Mouse (Mus musculus) neural tube, embryonic 14.5 days (tissue): ENCODE results near the gene Gsta4. TPM values are rescaled to one million over a fixed set of nuclear protein-coding genes. Genes with fewer than 3 reads are reported as not detected.

Experiments used
- ATAC-seq: fragments of 200-750 bp; cut with Nextera tagmentation; 2 replicates; pipeline ENCODE4 v1.8.0; 2017; ENCODE audit warnings: low read depth, mild to moderate bottlenecking, moderate TSS enrichment, moderate library complexity
- H3K27ac ChIP-seq: fragments of 300-500 bp; sonication (generic); 2 replicates; pipeline ENCODE4 v1.5.1; 2014; ENCODE audit warnings: low read depth, mild to moderate bottlenecking, control low read depth, low read length, moderate library complexity, mixed read lengths
- H3K27me3 ChIP-seq: fragments of 300-500 bp; sonication (generic); 2 replicates; pipeline ENCODE4 v1.6.1; 2014; ENCODE audit warnings: low read length; ENCODE audit not compliant: control insufficient read depth, insufficient read depth
- H3K36me3 ChIP-seq: fragments of 300-500 bp; sonication (generic); 2 replicates; pipeline ENCODE4 v1.6.1; 2014; ENCODE audit warnings: low read length, mixed read lengths; ENCODE audit not compliant: control insufficient read depth, insufficient read depth
- H3K4me1 ChIP-seq: fragments of 300-500 bp; sonication (generic); 2 replicates; pipeline ENCODE4 v1.6.1; 2014; ENCODE audit warnings: low read length; ENCODE audit not compliant: control insufficient read depth, insufficient read depth
- H3K4me2 ChIP-seq: fragments of 300-500 bp; sonication (generic); 2 replicates; pipeline ENCODE4 v1.6.1; 2014; ENCODE audit warnings: mild to moderate bottlenecking, low read depth, low read length, control low read depth
- H3K4me3 ChIP-seq: fragments of 300-500 bp; sonication (generic); 2 replicates; pipeline ENCODE4 v1.5.1; 2014; ENCODE audit warnings: low read depth, low read length, control low read depth, mixed read lengths
- H3K9ac ChIP-seq: fragments of 300-500 bp; sonication (generic); replicated peaks from 2 replicates; pipeline ENCODE4 v1.6.1; 2014; ENCODE audit warnings: low read depth, mild to moderate bottlenecking, control low read depth, low read length, mixed read lengths
- H3K9me3 ChIP-seq: fragments of 300-500 bp; sonication (generic); 2 replicates; pipeline ENCODE4 v1.6.1; 2016; ENCODE audit warnings: low read length; ENCODE audit not compliant: control insufficient read depth
- WGBS: fragments of 180-500 bp; shearing (Covaris S2); extraction: QIAGEN DNeasy Blood & Tissue Kit; methylation state at CpG from one replicate; pipeline ENCODE4 v1.1.7; 2014; 5-methylcytosine and 5-hydroxymethylcytosine counted together
- polyA plus RNA-seq: library from polyadenylated mRNA; unstranded; fragments of >200 nt; fragmentation: Nextera tagmentation; extraction: Ambion mirVana; gene quantifications from 2 replicates; pipeline ENCODE4 v1.2.1, GENCODE M21; 2014

The Gsta4 gene
- polyA plus RNA-seq, 1 experiment from 2014 or later: 34.9 TPM

DNA sequence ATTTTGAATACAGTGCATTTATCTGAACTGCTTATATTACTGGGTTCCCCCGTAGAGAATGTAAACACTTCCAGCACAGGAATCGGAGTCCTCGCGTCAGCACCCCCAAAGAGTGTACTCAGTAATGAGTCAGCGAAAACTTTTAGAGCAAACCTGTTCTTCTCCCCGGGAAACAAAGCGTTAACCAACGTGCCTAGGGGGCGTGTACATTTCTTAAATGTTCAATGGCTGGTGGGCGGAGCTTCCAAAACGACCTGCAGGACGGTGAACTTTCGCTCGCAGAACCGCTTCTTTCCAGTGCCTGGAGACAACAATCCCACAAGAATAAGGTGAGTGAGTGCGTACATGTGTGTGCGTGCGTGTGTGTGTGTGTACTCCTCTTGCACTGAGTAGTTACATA lies 9.2 kb downstream of the Gsta4 start:
- peaks cover 8% of the 10 kb centered on the region; the same call in 1 of the 2 replicates for H3K4me1 ChIP-seq
- ATAC-seq: peak; percentile 36; the same call in 1 of the 2 replicates
- no peaks in the 10 kb centered on the region for H3K9me3 ChIP-seq
- H3K27me3 ChIP-seq: no peaks in the 10 kb centered on the region
- H3K4me3 ChIP-seq: peak overlapping the region; percentile 32
- peak overlapping the region; percentile 62 for H3K4me2 ChIP-seq
- no peak overlapping the region; the same call in 1 of the 2 replicates for H3K9ac ChIP-seq
- no peak overlapping the region for H3K27ac ChIP-seq
- H3K36me3 ChIP-seq: no peaks in the 10 kb centered on the region
- WGBS: under 1% methylated on average over 18 of the region's 18 CpGs

DNA sequence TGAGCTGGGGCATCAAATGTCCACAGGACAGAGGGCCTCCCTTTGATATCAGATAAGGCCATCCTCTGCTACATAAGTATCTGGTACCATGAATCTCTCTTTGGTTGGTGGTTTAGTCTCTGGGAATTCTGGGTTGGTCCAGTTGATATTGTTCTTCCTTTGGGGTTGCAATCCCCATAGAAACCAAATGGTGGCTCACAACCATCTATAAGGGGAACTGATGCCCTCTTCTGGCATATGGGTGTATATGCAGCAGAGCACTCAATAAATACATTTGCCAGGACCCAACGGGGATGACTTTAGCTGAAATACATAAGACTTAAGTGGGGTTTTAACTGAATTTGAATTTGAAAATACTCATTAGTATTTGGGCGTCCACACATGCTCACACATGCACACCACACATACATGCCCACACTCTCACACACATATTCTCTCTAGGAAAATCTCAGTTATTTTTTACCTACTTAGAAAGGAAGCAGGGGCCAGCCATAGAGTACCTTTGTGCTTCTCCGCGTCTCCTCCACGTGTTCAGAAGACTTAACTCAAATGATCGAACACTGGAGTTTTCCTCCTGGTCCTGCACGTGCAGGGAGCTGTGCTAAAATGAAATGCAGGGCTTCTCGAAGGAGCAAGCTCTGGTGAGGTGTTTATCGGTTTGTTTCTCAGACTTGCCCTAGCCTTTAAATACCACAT lies 11.5 kb downstream of the Gsta4 start:
- Histone ChIP-seq H3K36me3 (no peaks in the 10 kb centered on the region), H3K4me2 (no peak overlapping the region), H3K4me3 (no peak overlapping the region), H3K27me3 (no peaks in the 10 kb centered on the region), H3K9ac (no peak overlapping the region), H3K27ac (no peak overlapping the region), H3K4me1 (peaks cover 8% of the 10 kb centered on the region; the same call in 1 of the 2 replicates), H3K9me3 (no peaks in the 10 kb centered on the region)
- WGBS: 49% methylated on average over 9 of the region's 9 CpGs
- peak; percentile 31; the same call in 1 of the 2 replicates for ATAC-seq

DNA sequence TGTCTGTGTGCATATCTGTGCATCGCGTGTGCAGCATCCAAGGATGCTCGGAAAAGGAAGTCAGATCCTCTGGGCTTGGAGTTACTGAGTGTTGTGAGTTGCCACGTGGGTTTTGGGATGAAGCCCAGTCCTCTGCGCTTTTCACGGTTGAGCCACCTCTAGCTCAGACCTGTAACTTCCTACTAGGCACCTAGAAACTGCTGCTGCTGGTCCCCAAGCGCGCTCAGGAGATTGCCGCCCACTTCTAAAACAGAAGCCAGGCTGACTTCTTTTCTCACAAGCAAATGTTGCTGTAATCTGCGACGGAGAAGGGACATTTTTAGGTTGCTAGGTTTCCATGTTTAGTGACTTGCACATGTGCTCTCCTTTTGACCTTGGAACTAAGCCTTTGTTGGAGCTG lies 12.5 kb downstream of the Gsta4 start:
- Histone ChIP-seq H3K4me3 (no peak overlapping the region), H3K27ac (no peak overlapping the region), H3K9me3 (no peaks in the 10 kb centered on the region), H3K27me3 (no peaks in the 10 kb centered on the region), H3K36me3 (no peaks in the 10 kb centered on the region), H3K4me2 (no peak overlapping the region), H3K4me1 (peaks cover 8% of the 10 kb centered on the region; the same call in 1 of the 2 replicates), H3K9ac (no peak overlapping the region)
- WGBS: 85% methylated on average over 11 of the region's 11 CpGs
- ATAC-seq: no peak

DNA sequence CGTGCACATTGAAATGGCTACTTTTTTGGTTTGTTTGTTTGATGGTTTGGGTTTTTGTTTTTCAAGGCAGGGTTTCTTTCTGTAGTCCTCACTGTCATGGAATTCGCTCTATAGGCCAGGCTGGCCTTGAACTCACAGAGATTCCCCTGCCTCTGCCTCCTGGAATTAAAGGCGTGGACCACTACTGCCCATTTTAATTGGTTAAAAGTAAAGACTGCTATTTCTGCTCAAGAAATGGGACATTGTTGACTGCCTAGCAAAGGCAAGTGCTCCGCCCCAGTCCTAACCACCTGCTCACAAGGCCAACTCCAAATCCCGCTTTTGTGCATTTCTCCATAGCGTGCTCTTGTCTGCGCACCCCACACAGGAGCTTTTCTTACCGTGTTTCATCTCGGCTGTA lies 15.2 kb downstream of the Gsta4 start:
- H3K36me3 ChIP-seq: no peaks in the 10 kb centered on the region
- 96% methylated on average over 9 of the region's 9 CpGs for WGBS
- no peak for ATAC-seq
- no peaks in the 10 kb centered on the region for H3K9me3 ChIP-seq
- H3K27ac ChIP-seq: no peak overlapping the region
- no peak overlapping the region for H3K4me3 ChIP-seq
- H3K4me2 ChIP-seq: no peak overlapping the region
- H3K27me3 ChIP-seq: no peaks in the 10 kb centered on the region
- H3K9ac ChIP-seq: no peak overlapping the region
- H3K4me1 ChIP-seq: no peaks in the 10 kb centered on the region

DNA sequence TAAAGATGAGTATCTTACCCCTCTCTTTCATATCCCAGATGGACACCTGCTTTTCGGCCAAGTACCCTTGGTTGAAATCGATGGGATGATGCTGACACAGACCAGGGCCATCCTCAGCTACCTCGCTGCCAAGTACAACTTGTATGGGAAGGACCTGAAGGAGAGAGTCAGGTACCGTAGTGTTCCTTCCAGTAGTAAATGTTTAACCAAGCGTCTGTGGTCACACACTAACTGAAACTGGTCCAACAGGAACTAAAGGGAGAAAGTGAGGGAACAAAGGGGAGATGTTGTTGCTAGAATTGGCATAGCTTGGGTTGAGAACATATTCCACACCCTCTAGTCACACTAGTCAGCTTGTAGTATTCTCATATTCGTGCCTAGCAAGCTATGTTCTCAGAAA lies 21.6 kb downstream of the Gsta4 start:
- H3K4me2 ChIP-seq: no peak overlapping the region
- ATAC-seq: no peak
- H3K27me3 ChIP-seq: no peaks in the 10 kb centered on the region
- H3K27ac ChIP-seq: no peak overlapping the region
- no peaks in the 10 kb centered on the region for H3K4me1 ChIP-seq
- no peaks in the 10 kb centered on the region for H3K36me3 ChIP-seq
- H3K9me3 ChIP-seq: no peaks in the 10 kb centered on the region
- 87% methylated on average over 6 of the region's 6 CpGs for WGBS
- H3K4me3 ChIP-seq: no peak overlapping the region
- no peak overlapping the region for H3K9ac ChIP-seq

DNA sequence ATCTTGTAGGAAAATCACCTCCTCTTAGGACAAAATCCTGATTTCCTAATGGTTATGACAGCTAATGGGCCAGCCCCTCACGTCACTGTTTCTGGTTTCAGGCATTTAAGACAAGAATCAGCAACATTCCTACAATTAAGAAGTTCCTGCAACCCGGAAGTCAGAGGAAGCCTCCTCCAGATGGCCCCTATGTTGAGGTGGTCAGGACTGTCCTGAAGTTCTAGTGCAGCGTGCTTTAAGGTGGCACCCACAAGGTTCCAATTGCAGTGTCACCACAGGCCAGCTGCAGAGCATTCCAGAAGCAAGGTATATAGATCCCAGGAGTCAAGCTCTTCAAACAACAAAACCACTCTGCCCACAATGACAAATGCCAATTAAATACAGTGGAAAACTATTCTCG lies 26.4 kb downstream of the Gsta4 start:
- Histone ChIP-seq H3K27ac (no peak overlapping the region), H3K9ac (no peak overlapping the region), H3K9me3 (no peaks in the 10 kb centered on the region), H3K4me1 (no peaks in the 10 kb centered on the region), H3K27me3 (no peaks in the 10 kb centered on the region), H3K36me3 (no peaks in the 10 kb centered on the region), H3K4me3 (no peak overlapping the region), H3K4me2 (no peak overlapping the region)
- ATAC-seq: no peak
- 80% methylated on average over 4 of the region's 4 CpGs for WGBS

DNA sequence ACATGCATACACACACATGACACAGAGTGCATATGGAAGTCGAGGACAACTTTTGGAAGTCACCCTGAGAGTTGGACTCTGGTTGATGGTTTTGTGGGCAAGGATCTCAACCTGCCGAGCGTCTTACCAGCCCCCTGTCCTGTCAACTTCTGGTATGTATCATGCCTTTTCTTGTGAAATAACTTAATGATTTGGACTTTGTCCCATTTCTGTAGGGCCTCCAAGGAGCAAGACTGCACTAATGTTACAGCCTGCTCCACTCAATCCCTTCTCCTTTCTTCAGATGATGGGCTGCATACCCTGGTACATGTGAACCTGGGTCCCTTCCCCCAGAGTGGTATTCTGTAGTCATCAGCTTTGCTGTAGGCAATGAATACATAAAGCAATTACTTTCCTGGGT lies 27.5 kb downstream of the Gsta4 start:
- ATAC-seq: no peak
- no peaks in the 10 kb centered on the region for H3K9me3 ChIP-seq
- H3K9ac ChIP-seq: no peak overlapping the region
- 99% methylated on average over 3 of the region's 3 CpGs for WGBS
- no peaks in the 10 kb centered on the region for H3K4me1 ChIP-seq
- no peaks in the 10 kb centered on the region for H3K27me3 ChIP-seq
- no peak overlapping the region for H3K4me2 ChIP-seq
- no peak overlapping the region for H3K4me3 ChIP-seq
- H3K36me3 ChIP-seq: no peaks in the 10 kb centered on the region
- H3K27ac ChIP-seq: no peak overlapping the region

DNA sequence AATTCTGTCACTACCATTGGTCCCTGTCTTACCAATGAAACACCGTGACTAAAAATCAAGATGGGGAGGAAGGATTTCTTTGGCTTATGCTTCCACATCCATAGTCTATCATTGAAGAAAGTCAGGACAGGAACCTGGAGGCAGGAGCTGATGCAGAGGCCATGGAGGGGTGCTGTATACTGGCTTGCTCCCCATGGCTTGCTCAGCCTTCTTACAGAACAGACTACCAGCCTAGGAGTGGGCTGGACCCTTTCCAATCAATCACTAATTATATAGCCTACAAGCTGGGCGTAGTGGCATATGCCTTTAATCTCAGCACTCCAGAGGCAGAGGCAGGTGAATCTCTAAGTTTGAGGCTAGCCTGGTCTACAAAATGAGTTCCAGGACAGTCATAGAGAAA lies 28.2 kb downstream of the Gsta4 start:
- 93% methylated on average over 2 of the region's 2 CpGs for WGBS
- H3K9ac ChIP-seq: no peak overlapping the region
- no peak overlapping the region for H3K27ac ChIP-seq
- no peak overlapping the region for H3K4me2 ChIP-seq
- H3K36me3 ChIP-seq: no peaks in the 10 kb centered on the region
- no peaks in the 10 kb centered on the region for H3K27me3 ChIP-seq
- no peak overlapping the region for H3K4me3 ChIP-seq
- H3K9me3 ChIP-seq: no peaks in the 10 kb centered on the region
- no peak for ATAC-seq
- no peaks in the 10 kb centered on the region for H3K4me1 ChIP-seq

DNA sequence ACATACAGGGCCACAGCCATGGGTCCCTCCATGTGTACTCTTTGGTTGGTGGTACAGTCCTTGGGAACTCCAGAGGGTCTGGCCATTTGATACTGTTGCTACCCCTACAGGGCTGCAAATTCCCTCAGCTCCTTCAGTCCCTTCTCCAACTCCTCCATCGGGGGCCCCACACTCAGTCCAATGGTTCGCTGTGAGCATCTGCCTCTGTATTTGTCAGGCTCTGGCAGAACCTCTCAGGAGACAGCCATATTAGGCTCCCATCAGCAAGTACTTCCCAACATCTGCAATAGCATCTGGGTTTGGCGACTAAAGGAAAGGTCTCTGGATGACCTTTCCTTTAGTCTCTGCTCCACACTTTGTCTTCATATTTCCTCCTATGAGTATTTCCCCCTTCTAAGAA lies 28.9 kb downstream of the Gsta4 start:
- no peak for ATAC-seq
- Histone ChIP-seq H3K4me3 (no peak overlapping the region), H3K27me3 (no peaks in the 10 kb centered on the region), H3K27ac (no peak overlapping the region), H3K4me2 (no peak overlapping the region), H3K4me1 (no peaks in the 10 kb centered on the region), H3K9ac (no peak overlapping the region), H3K9me3 (no peaks in the 10 kb centered on the region), H3K36me3 (no peaks in the 10 kb centered on the region)
- WGBS: 90% methylated on average over 3 of the region's 3 CpGs
